Mouse (Mus musculus) right cerebral cortex, postnatal 36 days (tissue): Measurements from ENCODE around the gene Tctn3.
"Not testable (repeated sequence)": the region's sequence is repeated elsewhere in the genome, so short reads cannot be mapped to it uniquely, and the experiment has no call there.

Experiments
- DNase-seq, 2 experiments: peaks; one replicate each; pipeline ENCODE4 v3.0.0; 2022; ENCODE audit warnings: low spot score in 2 of 2, mixed read lengths in 1 of 2

The Tctn3 gene

DNA sequence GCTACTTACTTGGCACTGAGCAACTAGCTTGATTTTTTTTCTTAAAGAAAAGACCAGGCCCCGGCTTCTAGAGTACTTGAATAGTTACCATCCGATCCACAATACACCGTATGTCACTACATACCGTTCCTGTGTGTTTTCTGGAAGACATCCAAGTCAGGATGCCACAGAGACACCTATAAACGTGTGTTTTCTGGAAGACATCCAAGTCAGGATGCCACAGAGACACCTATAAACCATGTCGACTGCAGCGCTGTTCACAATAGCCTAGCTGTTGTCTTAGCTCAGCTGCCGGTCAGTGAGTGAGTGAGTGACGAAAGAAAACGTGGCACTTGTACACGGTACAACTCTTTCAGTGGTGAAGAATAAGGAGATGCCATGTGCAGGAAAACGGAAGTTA is 13.9 kb upstream of the Tctn3 start:
- DNase-seq: no peak

DNA sequence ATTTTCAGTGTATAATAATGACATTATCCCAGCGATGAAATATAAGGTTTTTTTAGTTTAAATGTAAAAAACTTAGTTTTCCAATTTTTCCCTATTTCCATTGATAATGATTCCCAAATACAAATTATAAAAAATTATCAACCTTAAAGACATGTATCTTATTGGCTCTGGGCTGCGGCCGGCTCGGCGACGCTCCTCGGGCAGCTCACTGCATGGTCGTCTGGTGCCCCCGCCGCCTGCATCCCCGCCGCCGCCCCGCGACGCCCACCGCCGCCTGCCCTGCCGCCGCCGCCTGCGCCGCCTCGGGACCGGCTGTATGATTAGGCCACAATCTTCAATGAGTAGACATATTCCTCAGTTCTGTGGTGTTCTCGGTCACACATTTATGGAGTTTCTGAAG is 9.6 kb upstream of the Tctn3 start:
- DNase-seq: not testable (repeated sequence)

DNA sequence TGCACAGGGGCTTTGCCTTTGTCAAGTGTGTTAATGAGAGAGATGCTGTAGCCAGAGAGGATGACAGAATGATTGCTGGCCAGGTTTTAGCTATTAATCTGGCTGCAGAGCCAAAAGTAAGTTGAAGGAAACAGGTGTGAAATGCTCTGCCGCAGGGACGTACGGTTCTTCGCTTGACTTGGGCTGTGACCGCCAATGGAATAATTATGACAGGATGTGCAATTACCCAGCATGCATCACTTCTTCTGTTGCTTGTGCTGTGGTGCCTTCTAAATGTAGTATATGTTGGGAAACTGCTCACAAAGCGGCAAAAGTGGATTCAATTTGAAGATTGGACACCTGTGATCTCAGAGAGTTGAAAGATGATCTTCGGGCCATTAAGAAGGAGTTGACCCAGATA is 4.0 kb upstream of the Tctn3 start:
- no peak for DNase-seq

DNA sequence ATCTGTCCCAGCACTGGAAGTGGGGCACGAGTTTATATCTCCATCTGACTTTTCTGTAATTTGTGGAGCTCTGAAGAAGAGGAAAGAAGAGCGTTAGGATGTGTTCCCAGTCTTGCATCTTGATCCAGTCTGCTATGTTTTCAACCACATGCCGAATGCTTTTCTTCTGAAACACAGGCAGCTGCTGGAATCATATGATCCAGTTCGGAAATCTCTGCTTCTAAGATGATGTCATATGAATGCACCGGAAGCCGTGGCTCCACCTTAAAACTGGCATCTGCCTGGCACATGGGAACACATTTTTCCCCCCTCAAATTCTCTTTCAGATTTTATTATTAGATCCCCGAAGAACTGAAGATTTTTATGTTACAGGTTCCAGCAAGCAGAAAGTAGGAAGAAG is 2.8 kb upstream of the Tctn3 start:
- no peak for DNase-seq

DNA sequence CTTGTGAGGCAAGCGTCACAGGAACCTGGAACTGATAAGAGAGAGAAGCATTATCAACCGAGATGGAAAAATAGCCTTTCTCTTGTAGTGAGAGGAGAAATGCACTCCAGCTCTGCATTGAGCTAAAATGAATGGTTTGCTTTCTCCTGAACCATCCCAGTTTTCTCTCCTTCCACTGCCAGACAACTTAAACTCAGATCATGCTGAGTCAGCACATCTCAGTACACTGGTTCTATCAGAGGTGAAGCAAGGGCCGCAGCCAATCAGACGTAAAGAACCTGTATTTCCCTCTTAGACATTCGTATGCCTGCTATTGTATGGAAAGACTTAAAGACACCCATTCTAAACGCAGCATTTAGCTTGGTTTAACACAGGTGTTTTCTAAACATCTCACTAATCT is 4.4 kb downstream of the Tctn3 start:
- DNase-seq: no peak

DNA sequence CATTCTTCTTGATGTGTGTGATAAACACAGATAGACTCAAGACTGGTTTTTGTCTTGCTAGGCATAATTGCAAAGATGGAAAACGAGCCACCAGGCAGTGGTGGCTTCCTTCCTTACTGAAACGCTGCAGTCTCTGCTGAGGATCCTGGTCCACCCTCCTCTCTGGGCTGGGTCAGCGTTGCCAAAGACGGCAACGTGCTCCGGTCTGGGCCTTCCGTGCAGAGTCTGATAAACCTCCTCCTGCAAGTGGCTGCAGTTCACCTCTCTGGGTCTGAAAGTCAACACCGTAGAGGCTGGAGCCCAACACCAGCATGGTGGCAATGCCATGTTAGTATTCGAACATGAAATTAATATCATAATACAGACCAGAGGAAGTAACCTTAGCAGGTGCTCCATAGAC is 6.8 kb downstream of the Tctn3 start:
- DNase-seq: no peak

DNA sequence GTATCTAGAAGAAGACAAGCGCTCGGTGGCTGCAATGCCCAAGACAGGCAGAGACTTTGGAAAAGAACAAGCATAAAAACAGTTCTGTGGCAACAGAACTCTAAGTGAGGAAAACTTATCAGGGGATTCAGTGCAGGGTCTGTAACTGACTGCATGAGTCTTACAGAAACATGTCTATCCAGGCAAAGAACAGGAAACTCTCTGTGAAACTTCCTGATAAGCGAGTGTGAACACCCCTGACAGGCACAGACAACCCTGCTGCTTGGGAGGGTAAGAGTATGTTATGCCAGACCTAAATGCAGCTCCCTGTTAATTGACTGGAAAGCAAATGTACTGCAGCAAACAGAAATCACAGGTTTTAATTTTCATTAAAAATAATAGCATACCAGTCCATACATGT is 10.2 kb downstream of the Tctn3 start:
- no peak for DNase-seq

DNA sequence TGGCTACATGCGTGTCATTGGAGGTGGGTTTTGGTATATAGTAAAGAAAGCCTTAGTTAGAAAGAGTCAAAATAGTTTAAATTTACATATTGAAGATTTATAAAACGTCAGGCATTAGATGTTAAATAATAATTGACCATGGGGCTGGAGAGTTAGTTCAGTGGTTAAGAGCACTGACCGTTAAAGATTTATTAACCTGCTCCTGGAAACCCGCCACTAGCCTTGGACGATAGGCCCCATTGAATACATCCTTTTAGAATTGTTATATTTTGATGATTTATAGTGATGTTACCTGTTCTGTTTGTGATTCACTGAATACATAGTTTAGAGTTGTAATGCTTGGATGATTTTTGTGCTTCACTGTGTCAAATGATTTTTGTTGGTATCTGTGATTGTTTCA is 11.2 kb downstream of the Tctn3 start:
- not testable (repeated sequence) for DNase-seq

DNA sequence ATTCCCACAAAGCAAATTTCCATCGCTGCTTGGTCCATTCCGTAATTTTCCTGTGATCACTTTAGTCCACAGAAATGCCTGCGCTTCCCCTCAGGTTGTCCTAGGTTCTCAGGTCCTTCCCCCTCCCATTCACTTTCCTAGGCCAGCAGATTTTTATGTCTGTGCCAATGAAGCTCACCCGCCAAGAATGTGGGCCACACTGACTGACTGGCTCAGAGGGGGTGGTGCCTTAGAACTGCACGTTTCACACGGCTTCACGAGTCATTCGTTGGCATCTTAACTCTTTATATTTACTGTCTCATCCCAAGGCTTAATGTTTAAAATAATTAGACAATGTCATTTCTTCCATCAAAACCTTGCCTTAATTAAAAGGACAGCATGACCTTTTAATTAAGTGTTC is 16.2 kb downstream of the Tctn3 start:
- no peak for DNase-seq

DNA sequence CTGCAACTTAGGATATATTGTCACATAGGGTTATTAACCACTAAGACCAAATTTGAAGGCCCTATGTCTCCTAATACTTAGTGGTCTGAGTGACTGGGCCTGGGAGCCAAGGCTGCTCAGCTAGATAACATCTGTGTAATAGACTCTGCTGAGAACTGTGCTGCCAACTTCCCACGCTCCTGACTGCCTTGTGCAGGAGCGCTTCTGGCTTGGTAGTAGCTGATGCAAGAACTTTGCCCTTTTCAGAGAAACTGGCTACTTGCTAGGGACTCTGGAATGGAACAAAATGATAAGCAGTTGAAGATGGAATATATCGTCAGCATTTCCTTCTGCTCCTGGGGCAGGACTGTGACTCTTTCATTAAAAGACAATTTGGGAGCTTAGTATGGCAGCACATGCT is 16.8 kb downstream of the Tctn3 start:
- no peak for DNase-seq

DNA sequence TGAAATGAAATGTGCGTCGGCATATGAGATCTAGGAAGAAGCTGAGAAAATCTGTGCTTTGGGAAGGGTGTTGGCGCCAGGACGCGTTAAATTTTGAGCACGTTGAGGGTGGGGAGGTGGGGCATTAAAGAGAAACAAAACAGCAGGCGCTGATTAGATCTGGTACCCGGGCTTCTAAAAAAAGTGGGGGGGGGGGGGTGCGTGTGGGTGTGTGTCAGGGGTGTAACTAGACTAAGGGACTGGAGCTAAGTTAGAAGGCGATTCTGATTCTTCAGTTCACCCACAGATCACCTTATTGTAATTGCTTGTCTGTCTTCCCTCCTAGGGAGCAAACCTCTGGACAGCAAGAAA is 22.5 kb downstream of the Tctn3 start:
- no peak for DNase-seq

DNA sequence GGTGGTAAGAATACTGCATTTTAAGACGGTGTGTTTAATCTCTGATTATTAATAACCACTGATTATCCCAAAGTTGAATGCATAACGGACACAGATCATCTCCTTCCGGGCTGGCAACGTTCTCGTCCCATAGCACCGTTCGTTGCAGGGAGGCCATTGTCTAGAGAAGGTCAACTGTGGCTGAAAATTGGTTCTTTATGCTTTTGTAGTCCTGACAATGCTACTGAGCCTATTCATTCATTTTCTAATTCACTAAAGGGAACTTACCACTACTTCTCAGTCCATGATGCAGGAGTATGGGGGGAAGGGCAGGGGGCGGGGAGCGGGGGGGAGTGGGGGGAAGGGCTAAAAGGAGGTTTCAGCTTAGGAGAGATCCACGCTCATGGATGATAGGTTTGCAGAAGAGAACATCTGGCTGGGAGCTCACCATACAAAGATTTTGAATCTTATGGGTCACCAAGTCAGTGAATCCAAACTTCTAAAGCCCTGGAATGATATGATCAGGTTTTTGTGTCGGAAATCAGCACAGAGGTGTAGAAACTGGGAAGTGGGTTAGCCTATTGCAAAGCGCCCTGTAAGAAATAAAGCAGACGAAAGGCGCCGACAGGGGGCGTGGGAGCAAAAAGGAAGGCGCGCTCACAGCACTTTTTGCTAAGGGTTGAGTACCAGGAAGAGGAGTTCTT is 23.0 kb downstream of the Tctn3 start:
- DNase-seq: peak; percentile 81 to 84

DNA sequence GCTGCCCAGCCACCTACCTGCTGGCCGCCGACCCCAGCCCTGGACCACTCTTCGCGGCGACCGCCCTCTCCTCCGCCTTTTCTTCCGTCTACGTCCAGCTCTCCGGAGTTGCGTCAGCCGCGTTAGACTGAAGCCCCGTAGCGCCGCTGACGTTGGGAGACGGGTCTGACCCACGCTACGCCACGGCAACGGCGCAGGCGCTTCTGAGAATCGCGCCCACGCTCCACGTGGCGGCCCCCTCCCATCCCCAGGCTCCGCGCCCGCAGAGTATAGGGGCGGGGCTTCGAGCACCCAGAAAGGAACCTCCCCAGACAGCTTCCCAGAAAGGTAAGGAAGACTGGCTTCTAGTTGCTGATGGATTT is 23.8 kb downstream of the Tctn3 start, which contains the start of gene Aldh18a1:
Aldh18a1 (minus strand) TSS at position 171 of the 362 bp plus-strand sequence.
- peak; percentile 92 to 94 for DNase-seq

DNA sequence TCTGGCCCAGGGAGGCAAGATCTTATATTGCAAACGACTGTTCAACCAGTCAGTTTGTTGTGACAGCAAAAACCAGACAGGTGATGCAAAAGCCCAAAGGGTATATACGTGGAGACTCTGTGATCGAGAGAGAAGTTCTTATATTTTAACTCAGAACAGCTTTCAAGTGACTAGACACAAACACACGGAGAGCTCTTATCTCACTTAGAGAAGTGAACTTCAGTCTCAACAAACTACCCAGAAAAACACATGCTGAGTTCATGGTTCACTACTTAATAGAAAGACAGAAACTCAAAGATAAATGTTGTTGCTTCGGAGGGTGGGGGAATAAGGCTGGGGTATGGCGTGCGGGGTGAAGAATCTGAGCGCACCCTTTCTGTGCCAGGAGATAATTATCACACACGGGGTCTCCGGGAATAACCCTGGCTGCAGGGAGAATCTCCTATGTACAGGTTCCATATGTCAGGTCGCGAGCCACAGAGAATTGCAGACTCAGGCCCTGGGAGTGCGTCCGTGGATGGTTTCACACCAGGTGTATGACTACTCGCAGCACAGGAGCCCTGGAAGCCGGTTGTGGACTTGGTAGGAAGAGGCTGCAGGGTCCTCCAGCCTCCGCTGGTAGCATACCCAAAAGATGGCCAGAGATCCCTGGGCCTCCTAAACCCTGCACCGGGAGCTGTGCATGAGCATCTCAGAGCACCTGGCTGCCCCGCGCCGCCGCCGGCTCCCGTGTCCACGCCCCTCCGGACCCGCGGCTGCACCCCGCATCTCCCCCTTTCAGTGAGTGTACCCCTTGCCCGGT is 24.3 kb downstream of the Tctn3 start:
- DNase-seq: no peak

DNA sequence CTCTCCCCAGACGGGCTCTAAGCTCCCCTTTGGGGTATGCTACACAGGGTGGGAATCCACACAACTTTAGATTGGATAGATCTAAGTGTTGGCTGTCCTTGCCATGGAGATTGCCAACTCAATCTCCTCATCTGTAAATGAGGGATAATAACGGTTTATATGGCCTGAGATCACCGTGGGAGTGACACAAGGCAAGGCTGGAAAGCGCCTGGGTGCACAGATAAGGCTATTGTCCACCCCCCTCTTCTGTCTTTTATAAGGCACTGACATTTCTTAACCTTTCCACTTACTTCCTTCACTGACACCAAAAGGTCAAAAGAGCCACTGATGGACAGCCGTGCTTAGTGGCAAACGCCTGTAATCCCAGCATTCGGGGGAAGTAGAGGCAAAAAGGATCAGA is 25.1 kb downstream of the Tctn3 start:
- DNase-seq: no peak

DNA sequence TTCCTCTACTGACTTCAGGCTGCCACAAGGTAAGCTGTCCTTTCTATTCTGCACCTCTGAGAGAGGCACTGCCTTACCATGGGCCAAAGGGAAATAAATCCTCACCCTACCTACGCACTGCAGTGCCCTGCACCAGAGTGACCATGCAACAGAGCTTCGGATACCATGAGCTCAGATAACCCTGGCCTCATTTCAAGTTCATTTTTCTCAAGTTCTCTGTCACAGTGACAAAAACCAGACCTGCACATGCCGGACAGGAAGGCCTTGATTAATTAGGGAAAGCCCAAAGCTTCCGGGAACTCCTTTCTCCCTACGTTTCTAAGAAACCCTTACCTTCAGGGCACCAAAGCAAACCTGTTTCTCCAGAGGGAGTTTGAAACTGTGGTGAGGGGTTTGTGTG is 30.4 kb downstream of the Tctn3 start:
- DNase-seq: no peak

DNA sequence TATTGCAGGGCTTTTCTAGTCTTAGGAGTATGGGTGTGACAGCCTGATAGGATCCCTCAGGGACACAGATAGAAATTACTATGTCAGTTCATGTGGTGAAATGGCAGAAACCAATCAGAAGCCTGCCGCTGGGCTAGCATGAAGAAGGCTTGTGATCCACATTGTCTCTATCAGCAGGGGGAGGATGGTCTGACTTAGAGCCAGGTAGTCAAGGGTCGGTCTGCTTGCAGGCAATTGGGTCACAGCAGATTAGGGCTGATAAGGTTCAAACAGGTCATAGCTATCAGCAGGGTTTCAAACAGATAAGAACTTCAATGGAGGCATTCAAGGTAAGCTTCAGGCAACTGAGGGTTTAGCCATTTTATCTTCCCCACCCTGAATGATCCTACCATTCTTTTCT is 31.1 kb downstream of the Tctn3 start:
- DNase-seq: no peak

DNA sequence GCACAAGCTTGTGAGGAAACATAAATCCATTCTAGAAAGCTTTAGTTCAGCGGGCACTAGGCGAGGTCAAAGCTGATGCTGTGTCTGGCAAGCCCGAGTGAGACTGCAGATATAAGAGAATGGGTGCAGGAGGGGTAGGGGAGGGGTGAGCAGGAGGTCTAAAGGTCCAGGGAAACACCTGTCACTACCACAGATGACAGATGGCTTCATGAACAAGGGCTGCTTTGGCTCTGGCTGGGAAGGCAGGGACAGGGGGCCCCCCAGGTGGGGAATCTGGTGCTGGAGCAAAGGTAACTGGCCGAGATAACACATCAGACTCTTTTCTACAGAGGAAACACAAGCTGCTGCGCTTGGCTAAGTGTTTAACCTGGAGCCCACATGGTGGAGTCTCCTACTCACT is 36.6 kb downstream of the Tctn3 start:
- DNase-seq: no peak

DNA sequence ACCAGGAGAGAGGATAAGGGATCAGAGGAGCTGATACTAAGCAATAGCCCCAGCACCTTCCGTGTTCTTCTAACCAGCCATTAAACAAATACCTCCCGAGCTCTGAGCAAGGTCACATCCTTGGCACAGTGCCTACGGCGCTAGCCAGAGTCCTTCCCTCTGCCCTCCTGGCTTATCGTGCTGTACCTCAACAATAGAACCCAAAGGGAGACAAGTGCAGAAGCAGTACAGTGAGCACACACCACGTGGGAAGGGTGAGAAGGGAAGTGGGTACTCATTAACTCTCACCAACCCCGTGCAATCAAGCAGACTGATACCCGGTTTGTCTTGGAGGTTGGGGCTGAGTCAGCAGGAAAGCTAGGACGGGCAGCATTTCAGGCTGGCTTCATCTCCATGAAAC is 41.3 kb downstream of the Tctn3 start:
- no peak for DNase-seq

DNA sequence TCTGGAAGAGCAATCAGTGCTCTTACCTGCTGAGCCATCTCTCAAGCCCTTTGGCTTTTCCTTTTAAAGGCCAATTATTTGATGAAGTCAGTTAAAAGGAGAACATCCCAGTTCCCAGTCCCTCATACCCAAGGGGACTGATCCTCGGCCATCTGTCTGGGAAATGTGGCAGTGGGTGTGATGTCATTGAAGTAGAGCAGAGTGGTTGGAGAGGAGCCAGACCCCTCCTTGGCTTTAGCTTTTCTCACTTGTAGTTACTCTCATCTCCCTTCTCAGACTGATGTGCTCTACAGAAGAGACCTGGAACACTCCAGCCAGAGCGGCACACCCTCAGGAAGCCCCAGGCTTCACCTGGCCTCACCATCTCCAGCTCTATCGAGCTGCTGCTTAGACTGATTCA is 44.4 kb downstream of the Tctn3 start:
- DNase-seq: no peak

DNA sequence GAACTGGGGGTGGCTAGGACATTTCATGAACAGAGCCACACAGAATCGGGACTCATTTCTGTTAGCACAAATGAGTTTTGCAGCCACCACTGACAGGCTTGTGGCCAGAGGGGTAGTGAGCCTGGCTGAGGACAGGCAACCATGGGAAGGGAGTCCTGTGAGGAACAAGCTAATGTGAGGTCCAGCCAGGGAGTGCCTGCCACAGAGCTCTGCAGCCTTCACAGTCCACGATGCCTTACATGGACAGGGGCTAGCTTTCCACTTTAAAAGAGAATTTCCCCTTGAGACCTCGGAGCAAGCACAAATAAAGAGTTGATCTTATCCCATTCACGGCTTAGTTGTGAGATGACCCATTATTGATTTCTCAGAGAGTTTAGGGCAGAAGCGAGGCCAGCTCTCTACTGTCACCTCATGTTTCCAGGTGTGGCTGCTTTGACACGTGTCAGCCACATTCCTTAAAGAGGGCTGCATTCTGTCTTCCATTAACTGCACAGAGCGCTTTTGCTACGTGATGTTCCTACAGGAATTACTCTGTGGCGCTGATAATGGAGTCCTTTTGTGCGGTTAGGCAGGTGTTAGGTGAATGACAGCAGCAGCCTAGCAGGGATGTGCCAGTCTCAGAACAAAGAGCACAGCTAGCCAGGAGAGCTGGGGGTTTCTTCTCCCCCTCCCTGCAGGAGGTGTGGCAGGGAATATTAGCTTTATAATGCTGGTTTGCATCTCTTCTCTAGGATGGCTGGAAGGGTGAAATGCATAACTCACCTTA is 48.0 kb downstream of the Tctn3 start:
- no peak for DNase-seq

DNA sequence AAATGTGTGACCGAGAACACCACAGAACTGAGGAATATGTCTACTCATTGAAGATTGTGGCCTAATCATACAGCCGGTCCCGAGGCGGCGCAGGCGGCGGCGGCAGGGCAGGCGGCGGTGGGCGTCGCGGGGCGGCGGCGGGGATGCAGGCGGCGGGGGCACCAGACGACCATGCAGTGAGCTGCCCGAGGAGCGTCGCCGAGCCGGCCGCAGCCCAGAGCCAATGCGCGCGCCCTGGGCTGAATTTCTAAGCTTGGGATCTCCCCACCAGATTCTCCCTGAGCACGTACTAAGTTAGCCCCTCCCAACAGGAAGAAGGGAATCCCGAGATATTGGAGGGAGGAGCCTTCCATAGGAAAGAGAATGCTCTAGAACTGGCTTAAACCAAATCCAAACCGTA is 50.5 kb downstream of the Tctn3 start:
- not testable (repeated sequence) for DNase-seq

DNA sequence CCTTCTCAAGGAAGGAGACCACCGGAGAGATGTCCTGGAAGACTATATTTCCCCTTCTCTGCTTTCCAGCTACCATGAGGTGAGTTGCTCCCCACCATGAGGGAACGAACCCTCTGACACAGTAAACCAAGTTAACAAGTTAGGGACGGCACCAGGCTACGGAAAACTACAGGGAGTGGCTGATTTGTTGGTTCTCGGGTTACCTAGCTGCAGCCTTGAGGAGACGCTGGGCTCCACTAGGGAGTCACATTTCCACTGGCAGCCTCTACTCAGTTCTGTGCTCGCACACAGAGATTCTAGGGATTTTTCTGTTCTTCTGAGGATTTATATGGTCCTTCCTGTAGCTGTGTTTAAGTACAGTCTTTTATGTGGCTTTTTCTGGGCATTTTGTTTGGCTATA is 56.0 kb downstream of the Tctn3 start:
- no peak for DNase-seq
